Mouse (Mus musculus) E14TG2a.4 (cell line): ENCODE data around the gene Ebf1.
A peak's percentile ranks its signal among the peaks of the same experiment; 100 is the strongest.

Source experiments
- H3K27me3 ChIP-seq: 2 replicates; pipeline ENCODE4 v1.6.1; 2014; ENCODE audit warnings: low read length, control low read depth; ENCODE audit not compliant: insufficient read depth
- H3K36me3 ChIP-seq: 2 replicates; pipeline ENCODE4 v1.6.1; 2014; ENCODE audit warnings: low read length, control low read depth; ENCODE audit not compliant: insufficient read depth
- H3K4me1 ChIP-seq: replicated peaks from 2 replicates; pipeline ENCODE4 v1.6.1; 2014; ENCODE audit warnings: low read depth, low read length, control low read depth
- H3K4me3 ChIP-seq: replicated peaks from 2 replicates; pipeline ENCODE4 v1.5.1; 2014; ENCODE audit warnings: mild to moderate bottlenecking, low read length
- H3K9me3 ChIP-seq: 2 replicates; pipeline ENCODE4 v1.6.1; 2014; ENCODE audit warnings: low read length, control low read depth
- CTCF ChIP-seq: conservative IDR thresholded peaks from 2 replicates; pipeline ENCODE4 v1.5.1; 2014; ENCODE audit warnings: low read length
- NANOG ChIP-seq: IDR thresholded peaks from 2 replicates; pipeline ENCODE4 v1.6.1; 2014; ENCODE audit warnings: borderline replicate concordance, low read length, mixed read lengths
- POU5F1 ChIP-seq: IDR thresholded peaks from 2 replicates; pipeline ENCODE4 v1.6.1; 2014; ENCODE audit warnings: low read length, borderline replicate concordance

Ebf1 gene

DNA sequence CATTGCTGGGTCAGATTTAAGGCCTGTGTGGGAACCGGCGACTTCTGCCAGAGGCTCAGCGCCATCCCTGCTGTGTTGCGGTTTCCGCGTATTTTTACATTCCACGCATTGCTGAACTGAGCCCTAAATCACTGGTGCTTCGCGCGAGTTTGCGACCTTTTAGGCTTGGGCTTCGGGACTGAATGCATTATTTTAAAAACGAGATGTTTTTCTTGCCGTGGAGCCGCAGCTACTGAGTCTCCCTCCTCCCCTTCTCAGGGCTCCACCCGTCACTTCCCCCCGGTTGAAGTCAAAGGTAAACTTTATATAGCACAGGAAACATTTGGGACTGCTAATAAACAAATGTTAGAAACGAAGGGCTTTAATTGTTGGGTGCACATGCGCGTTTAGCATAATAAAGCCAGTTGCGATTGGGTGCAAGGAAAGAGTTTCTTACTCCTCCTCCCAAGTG lies 68.8 kb downstream of the Ebf1 start:
- Histone ChIP-seq H3K4me3 (peak overlapping the region; percentile 39; the same call in 1 of the 2 replicates), H3K4me1 (peaks cover 40% of the 10 kb centered on the region), H3K9me3 (no peaks in the 10 kb centered on the region), H3K36me3 (no peaks in the 10 kb centered on the region), H3K27me3 (peaks cover 22% of the 10 kb centered on the region)
- TF ChIP-seq CTCF (no peak), NANOG (no peak), POU5F1 (no peak)

GRCm38 (mm10) chr11:44686378-44686777 lies 69.3 kb downstream of the Ebf1 start:
- H3K36me3 ChIP-seq = no peaks in the 10 kb centered on the region
- H3K27me3 ChIP-seq = peaks cover 20% of the 10 kb centered on the region
- H3K4me1 ChIP-seq = peaks cover 40% of the 10 kb centered on the region
- no peaks in the 10 kb centered on the region for H3K9me3 ChIP-seq
- H3K4me3 ChIP-seq = peak overlapping the region; percentile 39; the same call in 1 of the 2 replicates
- TF ChIP-seq NANOG (no peak), POU5F1 (no peak), CTCF (no peak)

DNA sequence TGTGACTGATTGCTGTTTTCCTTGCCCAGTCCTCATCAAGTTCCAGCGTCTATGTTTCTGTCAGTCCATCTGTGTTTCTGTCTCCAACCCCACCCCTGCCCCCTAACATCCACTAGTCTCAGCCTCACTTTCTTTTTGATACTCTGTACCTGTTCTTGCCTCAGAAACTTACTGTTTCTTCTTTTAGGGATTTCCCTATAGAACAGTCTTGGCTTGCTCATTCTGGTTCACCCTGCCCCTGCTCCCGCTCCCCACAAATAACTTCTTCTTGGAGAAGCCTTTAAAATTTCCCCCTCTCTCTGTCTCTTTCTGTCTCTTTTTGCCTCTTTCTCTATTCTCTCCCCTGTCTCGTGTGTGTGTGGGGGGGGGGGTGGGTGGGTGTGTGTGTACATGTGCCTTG lies 71.4 kb downstream of the Ebf1 start:
- TF ChIP-seq NANOG (no peak), CTCF (no peak), POU5F1 (no peak)
- no peaks in the 10 kb centered on the region for H3K36me3 ChIP-seq
- H3K9me3 ChIP-seq = no peaks in the 10 kb centered on the region
- H3K4me1 ChIP-seq = peaks cover 30% of the 10 kb centered on the region
- H3K4me3 ChIP-seq = no peak overlapping the region
- H3K27me3 ChIP-seq = peaks cover 19% of the 10 kb centered on the region

GRCm38 (mm10) chr11:44689571-44690264 lies 72.6 kb downstream of the Ebf1 start:
- Histone ChIP-seq H3K9me3 (no peaks in the 10 kb centered on the region), H3K36me3 (no peaks in the 10 kb centered on the region), H3K4me1 (peaks cover 22% of the 10 kb centered on the region), H3K4me3 (no peak overlapping the region), H3K27me3 (peaks cover 19% of the 10 kb centered on the region)
- TF ChIP-seq NANOG (no peak), CTCF (no peak)

DNA sequence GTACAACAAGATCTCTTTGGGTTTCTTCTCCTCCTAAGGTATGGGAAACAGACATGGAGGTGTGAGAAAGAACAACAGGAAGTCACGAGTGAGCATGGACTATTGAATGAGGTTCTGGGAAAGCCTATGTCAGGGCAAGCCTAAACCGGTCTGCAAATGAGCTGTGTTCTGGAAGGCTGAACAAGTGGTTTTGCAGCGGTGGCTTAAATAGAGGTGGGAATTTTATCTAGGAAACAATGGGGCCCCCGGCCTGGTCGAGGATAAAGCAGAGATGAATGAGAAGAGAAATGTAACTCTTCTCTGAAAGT lies 73.1 kb downstream of the Ebf1 start:
- H3K4me3 ChIP-seq = no peak overlapping the region

DNA sequence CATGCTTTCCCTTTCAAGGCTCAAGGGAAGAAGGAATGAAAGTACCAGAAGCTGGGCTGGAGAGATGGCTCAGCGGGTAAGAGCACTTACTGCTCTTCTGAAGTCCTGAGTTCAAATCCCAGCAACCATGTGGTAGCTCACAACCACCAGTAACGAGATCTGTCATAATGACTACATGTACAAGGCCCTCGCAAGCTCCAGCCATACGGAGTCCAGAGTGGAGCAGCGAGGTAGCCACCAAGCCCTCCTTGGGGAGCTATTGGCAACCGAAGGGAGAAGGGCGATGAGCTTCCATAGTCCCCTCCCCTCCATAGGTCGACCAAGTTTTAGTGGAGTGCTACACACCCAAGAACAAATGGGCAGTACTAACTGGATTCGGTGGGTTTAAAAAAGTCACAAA lies 78.3 kb downstream of the Ebf1 start:
- H3K4me3 ChIP-seq = no peak overlapping the region
- H3K4me1 ChIP-seq = peaks cover 23% of the 10 kb centered on the region
- no peaks in the 10 kb centered on the region for H3K9me3 ChIP-seq
- TF ChIP-seq CTCF (no peak), NANOG (no peak), POU5F1 (no peak)
- no peaks in the 10 kb centered on the region for H3K36me3 ChIP-seq
- peaks cover 8% of the 10 kb centered on the region for H3K27me3 ChIP-seq

More for the DNA sequence above, 73.1 kb downstream of the Ebf1 start:
- H3K9me3 ChIP-seq = no peaks in the 10 kb centered on the region
- no peak for TF ChIP-seq NANOG
- no peak for TF ChIP-seq CTCF
- TF ChIP-seq POU5F1 = no peak
- H3K4me1 ChIP-seq = peaks cover 19% of the 10 kb centered on the region
- H3K27me3 ChIP-seq = peaks cover 19% of the 10 kb centered on the region
- no peaks in the 10 kb centered on the region for H3K36me3 ChIP-seq

DNA sequence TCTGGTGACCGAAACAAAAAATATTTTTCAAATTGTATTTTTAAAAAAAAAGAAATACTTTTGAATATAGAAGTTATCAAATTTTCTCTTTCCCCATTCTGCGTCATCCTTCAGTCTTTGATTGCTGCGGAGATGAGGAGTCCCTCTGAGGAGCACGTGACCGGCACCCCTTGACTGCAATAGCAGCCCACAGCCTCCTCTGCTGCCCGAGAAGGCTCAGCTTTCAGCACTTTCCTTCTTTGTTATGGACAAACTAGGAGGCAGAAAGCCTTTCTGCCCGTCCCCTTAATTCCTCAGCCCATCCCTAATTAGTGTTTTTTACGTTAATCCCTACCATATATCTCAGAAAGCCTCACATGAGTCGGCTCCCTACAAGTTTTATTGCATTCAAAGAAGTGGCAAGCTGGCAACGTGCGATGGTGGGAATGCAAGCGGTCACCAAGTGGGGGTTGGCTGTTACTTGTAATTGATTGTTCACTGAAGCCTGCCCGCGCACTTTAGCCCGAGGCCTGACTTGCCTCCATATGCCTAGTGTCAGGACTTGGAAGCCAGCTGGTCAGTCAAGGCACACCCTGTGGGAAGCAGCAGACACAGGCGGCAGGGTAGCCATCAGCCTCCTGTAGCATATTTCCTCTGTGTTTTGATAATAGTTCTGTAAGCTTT lies 79.6 kb downstream of the Ebf1 start:
- peaks cover 33% of the 10 kb centered on the region for H3K4me1 ChIP-seq
- 0 out of 2 replicates have a peak overlapping the region, but pooled peaks have one; percentile 26 for H3K4me3 ChIP-seq
- no peaks in the 10 kb centered on the region for H3K9me3 ChIP-seq
- no peaks in the 10 kb centered on the region for H3K36me3 ChIP-seq
- TF ChIP-seq NANOG (no peak), POU5F1 (no peak), CTCF (no peak)
- H3K27me3 ChIP-seq = peaks cover 8% of the 10 kb centered on the region

DNA sequence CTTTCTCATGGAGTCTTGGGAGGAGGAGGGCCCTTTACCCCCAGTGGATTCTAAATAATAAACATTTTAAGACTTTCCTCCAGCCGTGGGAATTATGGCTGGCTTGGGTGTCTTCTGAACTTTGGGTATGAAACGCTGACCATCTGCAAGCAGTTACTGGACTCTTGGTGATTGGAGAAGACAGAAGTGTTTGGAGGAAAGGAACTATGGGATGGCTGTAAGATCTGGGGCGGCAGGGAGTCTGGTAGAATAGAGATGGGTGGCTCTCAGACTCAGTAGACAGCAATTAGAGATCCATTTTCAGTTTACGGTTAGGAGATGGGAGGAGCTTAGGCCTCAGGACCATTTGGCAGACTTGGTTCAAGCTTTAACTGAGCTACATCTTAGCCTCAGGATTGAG lies 83.1 kb downstream of the Ebf1 start:
- no peak overlapping the region for H3K4me3 ChIP-seq
- H3K9me3 ChIP-seq = no peaks in the 10 kb centered on the region
- peaks cover 10% of the 10 kb centered on the region for H3K27me3 ChIP-seq
- peaks cover 39% of the 10 kb centered on the region for H3K4me1 ChIP-seq
- no peak for TF ChIP-seq NANOG
- no peak for TF ChIP-seq POU5F1
- no peaks in the 10 kb centered on the region for H3K36me3 ChIP-seq

DNA sequence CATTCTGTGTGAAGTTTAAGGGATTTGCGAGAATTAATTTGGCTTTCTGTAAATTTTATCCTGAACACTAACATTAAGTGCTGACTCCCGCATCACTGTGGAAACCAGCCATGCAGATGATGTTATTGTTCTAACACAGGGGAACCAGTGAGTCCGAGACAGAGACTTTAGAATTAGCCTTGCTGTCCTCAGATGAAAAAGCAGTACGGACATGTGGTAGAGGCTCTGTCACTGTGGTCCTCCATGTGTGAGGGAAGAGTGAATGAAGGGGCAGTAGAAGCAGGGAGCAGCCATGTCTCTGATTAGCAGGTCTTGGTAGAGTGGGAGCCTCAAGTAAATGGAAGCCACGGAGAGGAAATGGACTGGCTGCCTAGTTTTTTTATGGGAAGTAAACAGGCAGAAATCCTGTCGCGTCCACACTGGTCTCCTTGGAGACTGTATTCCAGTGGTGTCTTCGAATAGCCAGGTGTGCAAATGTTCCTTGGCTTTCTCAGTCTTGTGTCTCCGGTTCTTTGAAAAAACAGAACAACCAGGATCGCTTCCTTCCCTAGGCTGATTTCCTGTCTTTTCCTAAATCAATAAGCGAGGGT lies 84.2 kb downstream of the Ebf1 start:
- Histone ChIP-seq H3K27me3 (peaks cover 6% of the 10 kb centered on the region), H3K9me3 (no peaks in the 10 kb centered on the region), H3K4me1 (peaks cover 32% of the 10 kb centered on the region), H3K4me3 (no peak overlapping the region), H3K36me3 (no peaks in the 10 kb centered on the region)
- TF ChIP-seq NANOG = no peak
- TF ChIP-seq POU5F1 = no peak
- no peak for TF ChIP-seq CTCF
